Mouse (Mus musculus): ENCODE results near the gene Mllt3.

DNA sequence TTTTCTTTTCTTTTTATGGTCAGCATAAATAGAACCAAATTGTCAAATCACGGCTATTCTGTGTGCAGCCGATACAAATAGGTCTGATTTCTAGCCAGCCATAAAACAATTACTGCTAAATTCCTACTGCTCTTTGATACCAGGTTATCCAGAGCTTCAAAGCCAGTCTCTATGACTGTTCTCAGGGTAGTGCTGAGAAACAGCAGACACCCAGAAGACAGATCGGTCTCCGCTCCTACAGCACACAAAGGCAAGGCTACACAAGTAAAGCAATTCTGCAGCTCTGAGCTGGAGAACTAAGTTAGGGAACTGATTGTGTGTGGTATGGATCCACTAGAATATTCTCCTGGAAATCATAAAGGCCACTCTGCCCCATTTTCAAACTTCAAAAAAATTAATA lies 20.4 kb downstream of the Mllt3 start:
- TF ChIP-seq EP300 (IDR thresholded peaks at IDR 0.05; ENCODE audit: low read depth) = no peak
- no peak for TF ChIP-seq CTCF (IDR thresholded peaks at IDR 0.05; ENCODE audit: low read depth)

Data from heart, postnatal 0 days (tissue).